In genomic region chr11:83125633-83126032, GRCm38 (mm10) we compare ENCODE assay signal across 7 mouse cellular contexts. TPM values are rescaled to one million over a fixed set of nuclear protein-coding genes. Genes with fewer than 3 reads are reported as not detected.
"Had no signal": no experiment of that assay in that cellular context is flagged by ENCODE, and none has a peak within 500 bp of the region (broad histone marks: within the 10 kb centered on the region; RNA-seq: fewer than 3 reads in every experiment).

No protein-coding gene starts in this region.

RNA-seq across cellular contexts. Expression of gene Slfn1, which starts 9.0 kb away (rescaled TPM):
- total RNA-seq: common myeloid progenitor, adult 5-6 weeks; gastrocnemius, adult 18-20 months; gastrocnemius, adult 2 months; gastrocnemius, adult 8-10 months; gastrocnemius, postnatal 14 days; gastrocnemius, postnatal 25 days had no signal

RNA-seq across cellular contexts. Expression of gene Slfn4, which starts 49.4 kb away (rescaled TPM):
- total RNA-seq: gastrocnemius, postnatal 36 days had no signal
